22 mouse cellular contexts compared by ENCODE assay signal in genomic region chr2:92525062-92525623, GRCm38 (mm10).
DNase-seq lines count a peak whose midpoint lies in the region; ATAC-seq lines count a peak whose summit lies in the region.
"Had no signal": no experiment of that assay in that cellular context is flagged by ENCODE, and none has a peak within 500 bp of the region (broad histone marks: within the 10 kb centered on the region; RNA-seq: fewer than 3 reads in every experiment).

No protein-coding gene starts in this region.

- 0 out of 2 replicates have a peak overlapping the region, but pooled peaks have one; percentile 31 for H3K27ac ChIP-seq in forebrain, embryonic 12.5 days
- no peak overlapping the region for H3K27ac ChIP-seq in forebrain, embryonic 14.5 days (ENCODE audit: low read depth, low read length)
- peak overlapping the region; percentile 70 for H3K27ac ChIP-seq in hindbrain, embryonic 12.5 days
- H3K27ac ChIP-seq in hindbrain, embryonic 16.5 days (ENCODE audit: low read depth, low read length), result no peak overlapping the region
- H3K27ac ChIP-seq: layer of hippocampus, adult 2 months; limb, embryonic 13.5 days; lung, embryonic 15.5 days; stomach, postnatal 0 days had no signal

- no peak overlapping the region for H3K4me3 ChIP-seq in forebrain, embryonic 12.5 days (replicated peaks)
- H3K4me3 ChIP-seq in forebrain, embryonic 14.5 days (ENCODE audit: low read depth, low read length), result no peak overlapping the region
- no peak overlapping the region for H3K4me3 ChIP-seq in hindbrain, embryonic 12.5 days
- no peak overlapping the region for H3K4me3 ChIP-seq in hindbrain, embryonic 16.5 days (ENCODE audit: low read length)
- H3K4me3 ChIP-seq: layer of hippocampus, adult 2 months; limb, embryonic 13.5 days; lung, embryonic 15.5 days; midbrain, embryonic 10.5 days had no signal

- no peaks in the 10 kb centered on the region for H3K27me3 ChIP-seq in forebrain, embryonic 12.5 days
- H3K27me3 ChIP-seq in forebrain, embryonic 14.5 days (replicated peaks; ENCODE audit: control insufficient read depth, insufficient read depth, low read length), result no peaks in the 10 kb centered on the region
- no peaks in the 10 kb centered on the region for H3K27me3 ChIP-seq in hindbrain, embryonic 12.5 days
- H3K27me3 ChIP-seq in hindbrain, embryonic 16.5 days (replicated peaks; ENCODE audit: control insufficient read depth, insufficient read depth, low read length), result no peaks in the 10 kb centered on the region
- H3K27me3 ChIP-seq: limb, embryonic 13.5 days; lung, embryonic 15.5 days had no signal

- no peaks in the 10 kb centered on the region for H3K36me3 ChIP-seq in forebrain, embryonic 12.5 days (replicated peaks)
- no peaks in the 10 kb centered on the region for H3K36me3 ChIP-seq in forebrain, embryonic 14.5 days (ENCODE audit: control insufficient read depth, insufficient read depth, low read length)
- no peaks in the 10 kb centered on the region for H3K36me3 ChIP-seq in hindbrain, embryonic 12.5 days
- H3K36me3 ChIP-seq in hindbrain, embryonic 16.5 days (ENCODE audit: control insufficient read depth, insufficient read depth, low read length), result no peaks in the 10 kb centered on the region
- H3K36me3 ChIP-seq: limb, embryonic 13.5 days; lung, embryonic 15.5 days; midbrain, embryonic 10.5 days had no signal

- H3K4me2 ChIP-seq in forebrain, embryonic 12.5 days, result no peak overlapping the region
- no peak overlapping the region for H3K4me2 ChIP-seq in forebrain, embryonic 14.5 days (ENCODE audit: low read length)
- no peak overlapping the region for H3K4me2 ChIP-seq in hindbrain, embryonic 12.5 days (replicated peaks)
- no peak overlapping the region for H3K4me2 ChIP-seq in hindbrain, embryonic 16.5 days (ENCODE audit: low read length)
- H3K4me2 ChIP-seq: heart, embryonic 11.5 days; limb, embryonic 13.5 days; liver, embryonic 11.5 days; lung, embryonic 15.5 days had no signal

- no peak overlapping the region for H3K9ac ChIP-seq in forebrain, embryonic 12.5 days
- no peak overlapping the region for H3K9ac ChIP-seq in forebrain, embryonic 14.5 days (ENCODE audit: low read length)
- no peak overlapping the region for H3K9ac ChIP-seq in hindbrain, embryonic 12.5 days
- no peak overlapping the region for H3K9ac ChIP-seq in hindbrain, embryonic 16.5 days (ENCODE audit: low read depth, low read length)
- H3K9ac ChIP-seq: forebrain, postnatal 0 days; limb, embryonic 13.5 days; lung, embryonic 15.5 days had no signal

- no peaks in the 10 kb centered on the region for H3K9me3 ChIP-seq in forebrain, embryonic 12.5 days
- no peaks in the 10 kb centered on the region for H3K9me3 ChIP-seq in forebrain, embryonic 14.5 days (replicated peaks; ENCODE audit: control insufficient read depth, low read length)
- no peaks in the 10 kb centered on the region for H3K9me3 ChIP-seq in hindbrain, embryonic 12.5 days (replicated peaks)
- H3K9me3 ChIP-seq in hindbrain, embryonic 16.5 days (ENCODE audit: control insufficient read depth, low read length), result no peaks in the 10 kb centered on the region
- H3K9me3 ChIP-seq: limb, embryonic 13.5 days; lung, embryonic 15.5 days; midbrain, embryonic 10.5 days had no signal

- DNase-seq in forebrain, embryonic 14.5 days (ENCODE audit: low spot score), result no peak
- DNase-seq in testis, postnatal 10 days (ENCODE audit: low spot score), result peak; percentile 27
- no peak for DNase-seq in testis, postnatal 14 days (ENCODE audit: low spot score)
- no peak for DNase-seq in gastrocnemius, postnatal 10 days
- DNase-seq: cerebellum, adult 8-10 months; cerebellum, postnatal 25 days; forebrain, postnatal 0 days; heart, postnatal 4 days; right cerebral cortex, postnatal 4 days; thymus, postnatal 4 days had no signal

- H3K4me1 ChIP-seq in forebrain, embryonic 12.5 days, result peaks cover 17% of the 10 kb centered on the region
- H3K4me1 ChIP-seq in forebrain, embryonic 14.5 days (ENCODE audit: control insufficient read depth, insufficient read depth, low read length), result peaks cover 6% of the 10 kb centered on the region; the same call in 1 of the 2 replicates
- H3K4me1 ChIP-seq in hindbrain, embryonic 12.5 days, result peaks cover 27% of the 10 kb centered on the region
- peaks cover 14% of the 10 kb centered on the region for H3K4me1 ChIP-seq in hindbrain, embryonic 16.5 days (ENCODE audit: control insufficient read depth, insufficient read depth, low read depth, low read length)

- no peak for ATAC-seq in forebrain, embryonic 12.5 days (ENCODE audit: low FRiP score)
- ATAC-seq in forebrain, embryonic 14.5 days, result no peak
- ATAC-seq in hindbrain, embryonic 12.5 days (ENCODE audit: low FRiP score), result no peak
- no peak for ATAC-seq in hindbrain, embryonic 16.5 days
- ATAC-seq: CD4-positive, CD25-positive, alpha-beta regulatory T cell, adult 4 months; forebrain, postnatal 0 days; inflammation-experienced regulatory T-cells, adult 6 months had no signal

- 85% methylated on average over 10 of the region's 10 CpGs for WGBS in forebrain, embryonic 12.5 days
- 86% methylated on average over 10 of the region's 10 CpGs for WGBS in forebrain, embryonic 14.5 days
- WGBS in hindbrain, embryonic 12.5 days, result 80% methylated on average over 10 of the region's 10 CpGs
- 75% methylated on average over 10 of the region's 10 CpGs for WGBS in hindbrain, embryonic 16.5 days

Comparison
In these comparisons a context has a peak if more than half of its experiments do, and no peak if none do; other contexts are left out.
1. H3K27ac ChIP-seq: peak in forebrain, embryonic 12.5 days (single experiment) and hindbrain, embryonic 12.5 days (single experiment); none in forebrain, embryonic 14.5 days (single experiment) and hindbrain, embryonic 16.5 days (single experiment).